Mouse (Mus musculus) telencephalon, adult 2 months (tissue): Measurements from ENCODE around the gene Ccdc60.
"Not testable (repeated sequence)": the region's sequence is repeated elsewhere in the genome, so short reads cannot be mapped to it uniquely, and the experiment has no call there.

Experiments used
- DNase-seq: peaks from one replicate; pipeline ENCODE4 v3.0.0-alpha.2; 2011; ENCODE audit warnings: low read depth, low spot score

Gene Ccdc60

DNA sequence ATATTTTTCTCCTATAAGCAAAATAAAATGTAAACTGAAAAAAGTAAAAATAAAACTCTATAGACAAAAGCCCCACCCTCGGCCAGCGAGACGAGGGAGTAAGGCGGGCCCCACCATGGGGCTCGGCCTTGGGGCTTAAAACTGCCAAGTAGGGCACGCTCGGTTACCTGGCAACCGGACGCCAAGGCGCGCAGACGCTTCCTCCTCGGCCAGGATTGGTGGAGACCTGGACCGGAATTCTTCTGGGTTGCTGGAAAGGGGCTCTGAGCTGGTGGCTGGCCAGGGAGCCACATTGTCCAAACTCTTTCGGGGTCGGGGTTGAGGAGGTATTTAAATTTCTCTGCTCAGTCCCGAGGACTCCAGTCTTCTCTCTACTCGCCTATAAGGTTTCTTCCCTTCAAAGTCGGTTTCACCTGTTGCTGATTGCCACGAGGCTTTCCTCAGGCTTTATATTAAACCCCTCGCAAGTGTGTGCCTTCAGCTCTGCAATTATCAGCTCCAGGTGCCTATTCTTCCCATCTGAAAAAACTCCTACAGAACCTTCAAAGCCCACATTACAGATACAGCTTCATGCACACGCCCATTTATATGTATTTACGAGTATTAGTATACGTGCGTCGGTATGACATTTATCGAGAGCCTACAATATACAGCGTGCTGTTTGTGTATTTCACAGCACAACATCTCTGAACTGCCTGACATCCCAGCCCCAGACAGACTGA is at the start of gene Ccdc60:
Gene Ccdc60 (minus strand): TSS at position 137 of the 722 bp plus-strand sequence.
- DNase-seq, result no peak

DNA sequence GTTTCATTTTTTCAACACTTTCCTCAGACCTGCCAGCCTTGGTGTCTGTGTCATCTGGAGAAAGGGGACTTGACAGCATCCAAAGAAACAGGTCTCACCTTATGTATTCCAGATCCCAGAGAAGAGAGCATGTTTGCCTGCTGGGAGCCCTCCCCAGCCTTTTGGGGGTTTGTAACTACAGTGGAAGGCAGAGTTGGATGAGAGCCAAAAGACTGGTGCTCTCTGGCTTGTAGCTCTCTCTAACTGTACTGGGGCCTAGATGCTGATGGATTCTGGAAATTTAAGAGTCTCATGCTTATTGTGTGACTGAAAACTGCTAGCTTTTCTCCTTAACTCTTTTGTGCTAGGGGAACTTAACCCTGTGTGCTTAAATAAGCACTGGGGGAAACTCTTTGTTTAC is 47.4 kb upstream of the Ccdc60 start:
- no peak for DNase-seq

DNA sequence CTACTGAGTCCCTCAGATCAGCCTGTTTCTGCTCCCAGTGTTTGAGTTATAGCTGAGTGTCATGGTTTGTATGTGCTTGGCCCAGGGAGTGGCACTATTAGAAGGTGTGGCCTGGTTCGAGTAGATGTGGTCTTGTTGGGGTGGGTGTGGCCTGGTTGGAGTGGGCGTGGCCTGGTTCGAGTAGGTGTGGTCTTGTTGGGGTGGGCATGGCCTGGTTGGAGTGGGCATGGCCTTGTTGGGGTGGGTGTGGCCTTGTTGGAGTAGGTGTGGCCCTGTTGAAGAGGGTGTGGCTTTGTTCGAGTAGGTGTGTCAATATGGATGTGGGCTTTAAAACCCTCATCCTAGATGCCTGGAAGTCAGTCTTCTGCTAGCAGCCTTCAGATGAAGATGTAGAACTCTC is 40.1 kb upstream of the Ccdc60 start:
- DNase-seq, result no peak

DNA sequence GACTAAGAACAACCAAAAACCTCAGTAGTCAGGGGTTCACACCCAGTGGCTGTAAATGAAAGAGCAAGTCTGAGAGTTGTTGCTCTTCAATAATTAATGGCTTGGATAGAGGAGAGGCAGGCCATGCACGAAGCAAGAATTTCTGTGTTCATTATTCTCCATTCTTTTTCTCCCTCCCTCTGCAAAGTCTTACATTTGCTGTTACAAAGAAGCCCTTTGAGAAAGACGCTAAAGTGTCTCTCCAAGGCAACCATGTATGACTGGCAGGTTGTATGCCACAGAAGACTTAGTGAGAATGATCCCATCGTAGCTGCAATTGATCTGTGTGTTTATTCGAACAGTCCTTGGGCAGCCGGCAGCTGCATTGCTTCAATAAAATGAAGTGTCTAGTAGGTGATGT is 34.6 kb upstream of the Ccdc60 start:
- no peak for DNase-seq

DNA sequence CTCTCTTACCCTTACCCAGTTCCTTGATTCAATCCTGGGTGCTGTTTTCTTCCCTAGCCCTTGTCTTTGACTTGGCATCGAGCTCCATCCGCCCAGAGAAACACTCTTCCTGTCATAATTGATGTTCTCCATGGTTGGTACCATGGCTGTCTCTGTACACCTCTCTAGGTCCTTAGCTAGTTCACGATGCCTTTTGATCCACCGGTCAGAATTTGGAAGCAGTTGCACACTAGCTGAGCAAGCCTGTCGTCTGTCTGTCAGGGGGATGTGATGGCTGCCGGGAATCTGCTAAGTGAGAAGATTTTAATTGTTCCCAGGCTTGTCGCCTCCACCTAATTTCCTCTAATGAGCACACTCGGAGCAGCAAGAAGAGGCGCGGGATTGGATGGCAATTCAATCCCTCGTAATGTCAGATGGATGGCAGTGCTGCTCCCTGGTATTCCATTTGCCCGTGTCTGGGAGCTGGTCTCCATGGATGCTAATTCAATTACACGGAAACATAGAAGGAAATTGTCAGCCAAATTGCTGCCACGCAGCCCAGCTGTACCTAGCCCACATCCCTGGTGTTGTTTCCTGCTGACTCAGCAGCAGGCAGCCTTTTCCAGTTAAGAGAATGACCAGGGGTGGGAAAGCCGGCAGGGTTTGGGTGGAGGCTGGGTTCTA is 33.7 kb upstream of the Ccdc60 start:
- peak; percentile 28 for DNase-seq

DNA sequence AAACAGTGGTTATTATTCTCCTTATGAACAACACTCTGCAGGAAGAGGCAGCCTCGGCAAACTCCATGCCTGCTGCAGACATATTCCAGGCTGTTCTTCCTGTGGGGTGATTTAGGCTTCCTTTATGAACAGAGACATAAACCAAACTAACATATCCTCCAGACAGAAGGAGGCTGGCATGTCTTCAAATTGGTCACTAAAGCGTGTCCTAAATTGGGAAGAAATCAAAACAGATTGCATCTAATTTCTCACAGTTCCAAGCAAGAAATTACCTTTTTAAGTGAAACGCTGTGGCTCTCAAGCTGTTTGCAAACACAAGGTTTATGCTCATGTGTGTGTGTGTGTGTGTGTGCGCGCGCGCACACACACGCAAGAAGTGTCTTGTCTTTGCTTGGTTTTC is 24.9 kb upstream of the Ccdc60 start:
- no peak for DNase-seq

DNA sequence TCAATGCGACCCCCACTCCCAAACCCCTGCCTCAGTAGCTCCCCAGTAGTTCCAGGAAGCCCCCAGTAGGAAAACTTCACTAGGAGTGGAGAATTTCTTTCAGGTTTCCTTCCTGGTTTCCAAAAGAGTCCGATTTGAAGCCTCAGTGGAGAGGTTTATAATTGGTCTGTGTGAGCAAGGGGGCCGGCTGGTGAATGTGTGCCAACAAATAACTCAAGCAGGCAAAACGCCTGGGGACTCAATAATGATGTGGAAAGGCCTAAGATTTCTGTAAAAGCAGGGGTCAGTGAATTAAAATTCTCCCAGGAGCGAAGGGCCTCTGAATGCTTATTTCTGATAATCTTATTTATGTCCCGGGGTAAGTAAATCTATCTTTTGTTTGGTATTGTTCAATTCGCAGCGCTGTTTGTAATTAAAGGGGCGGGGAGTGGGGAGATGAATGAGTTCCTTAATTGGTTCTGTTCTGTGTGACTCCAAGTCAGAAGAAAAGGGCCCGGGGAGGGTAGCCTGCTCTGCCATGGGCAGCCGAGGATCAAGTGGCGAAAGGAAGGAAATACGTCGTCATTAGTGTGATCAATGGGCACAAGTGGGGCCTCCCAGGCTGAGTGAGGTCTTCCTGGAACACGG is 23.4 kb upstream of the Ccdc60 start:
- DNase-seq, result no peak

DNA sequence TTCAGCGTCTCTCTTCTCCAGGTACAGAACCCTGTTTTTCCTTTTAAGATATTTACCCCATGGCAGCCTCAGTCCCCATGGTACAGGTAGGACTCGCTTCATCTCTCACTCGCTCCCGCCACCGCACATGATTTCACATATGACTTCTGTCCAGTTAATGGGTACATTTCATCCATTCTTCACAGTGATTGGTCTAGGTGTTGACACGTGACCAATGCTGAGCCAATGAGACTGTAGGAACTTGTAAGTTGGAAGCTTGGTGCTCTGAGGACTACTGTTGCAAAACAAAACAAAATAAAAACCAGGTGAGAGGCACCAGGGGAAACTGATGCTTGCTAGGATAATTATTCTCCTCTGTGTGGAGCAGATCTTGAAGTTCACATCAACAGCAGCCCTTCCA is 22.9 kb upstream of the Ccdc60 start:
- DNase-seq, result no peak

DNA sequence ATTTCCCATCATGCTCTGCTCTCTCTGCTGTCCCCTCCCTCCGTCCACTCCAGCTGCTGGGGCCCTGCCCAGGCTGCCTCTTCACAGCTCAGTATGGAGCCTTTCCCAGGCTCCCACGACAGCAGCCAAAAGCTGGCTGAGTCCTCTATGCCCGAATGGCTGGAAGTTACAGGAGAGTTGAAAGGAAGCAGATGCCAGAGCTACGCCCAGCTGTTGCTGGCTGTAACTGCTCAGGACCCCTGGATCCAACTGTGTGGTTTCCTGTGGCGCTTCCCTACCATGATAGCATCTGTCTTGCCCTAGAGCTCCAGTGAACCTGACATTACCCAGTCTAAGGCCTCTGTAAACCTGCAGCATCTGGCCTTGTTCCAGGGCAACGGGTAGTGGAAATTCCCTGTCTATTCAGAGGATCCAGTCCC is 20.6 kb upstream of the Ccdc60 start:
- DNase-seq, result no peak

DNA sequence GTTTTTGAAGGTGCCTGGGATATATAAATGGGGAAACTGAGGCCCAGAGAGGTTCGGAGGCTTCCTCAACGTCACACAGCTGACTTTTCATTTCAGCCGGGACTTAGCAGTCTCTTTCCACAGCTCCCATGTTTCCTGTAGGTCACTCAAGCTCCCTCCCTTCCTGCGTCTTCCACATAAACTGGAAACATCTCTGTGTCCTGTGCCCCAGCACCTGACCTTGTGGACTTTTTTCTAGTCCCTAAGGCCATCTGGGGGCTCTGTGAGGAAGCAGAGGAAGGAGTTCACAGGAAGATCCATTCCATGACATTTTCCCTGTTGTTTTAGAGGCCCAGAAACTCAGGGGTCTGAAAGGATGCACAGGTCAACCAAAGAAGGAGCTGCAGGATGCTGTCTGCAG is 16.8 kb upstream of the Ccdc60 start:
- DNase-seq, result no peak

DNA sequence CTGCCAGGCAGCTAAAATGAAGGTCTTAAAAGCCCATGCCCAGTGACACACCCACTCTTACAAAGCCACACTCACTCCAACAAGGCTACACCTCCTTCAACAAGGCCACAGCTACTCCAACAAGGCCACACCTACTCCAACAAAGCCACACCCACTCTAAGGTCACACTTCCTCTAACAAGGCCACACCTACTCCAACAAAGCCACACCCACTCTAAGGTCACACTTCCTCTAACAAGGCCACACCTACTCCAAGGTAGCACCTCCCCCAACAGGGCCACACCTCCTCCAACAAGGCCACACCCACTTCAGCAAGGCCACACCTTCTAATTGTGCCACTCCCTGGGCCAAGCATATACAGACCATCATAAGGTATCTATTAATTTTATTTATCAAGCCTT is 16.4 kb upstream of the Ccdc60 start:
- not testable (repeated sequence) for DNase-seq

DNA sequence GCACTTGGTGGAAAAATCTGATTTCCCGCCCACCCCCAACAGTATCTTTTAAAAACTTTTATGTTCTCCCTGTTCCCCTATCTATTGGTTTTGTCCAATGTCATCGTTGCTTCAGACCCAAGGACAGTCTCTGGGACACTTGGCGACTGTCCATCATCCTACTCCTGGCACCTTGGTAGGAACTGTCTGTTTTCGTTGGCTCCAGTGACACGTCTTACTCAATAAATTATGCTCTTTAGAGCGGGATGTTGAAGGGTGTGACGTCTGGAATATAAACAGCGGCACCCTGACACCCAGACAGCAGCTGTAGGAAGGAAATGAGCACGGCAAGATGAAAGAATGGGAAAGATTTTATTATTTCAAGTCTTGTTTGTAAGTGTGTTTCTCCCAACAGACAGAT is 12.2 kb upstream of the Ccdc60 start:
- no peak for DNase-seq

DNA sequence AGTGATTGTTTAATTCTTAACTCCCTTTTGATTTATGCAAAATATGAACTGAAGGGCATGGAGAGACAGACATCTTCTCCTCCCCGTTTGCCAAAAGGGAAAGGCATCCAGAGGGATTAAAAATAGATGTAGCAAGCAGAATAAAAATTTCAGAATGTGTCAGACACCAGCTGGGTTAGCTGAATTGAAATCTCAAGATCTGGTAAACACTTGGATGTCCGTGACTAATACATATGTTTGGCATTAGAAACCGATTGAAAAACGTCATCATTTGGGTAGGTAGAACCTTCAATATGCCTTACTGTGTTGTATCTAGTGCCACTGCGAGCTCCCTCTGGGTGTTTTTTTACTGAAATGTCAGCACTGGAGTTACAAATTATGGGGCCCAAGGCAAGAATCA is 4.7 kb upstream of the Ccdc60 start:
- peak; percentile 65 for DNase-seq

DNA sequence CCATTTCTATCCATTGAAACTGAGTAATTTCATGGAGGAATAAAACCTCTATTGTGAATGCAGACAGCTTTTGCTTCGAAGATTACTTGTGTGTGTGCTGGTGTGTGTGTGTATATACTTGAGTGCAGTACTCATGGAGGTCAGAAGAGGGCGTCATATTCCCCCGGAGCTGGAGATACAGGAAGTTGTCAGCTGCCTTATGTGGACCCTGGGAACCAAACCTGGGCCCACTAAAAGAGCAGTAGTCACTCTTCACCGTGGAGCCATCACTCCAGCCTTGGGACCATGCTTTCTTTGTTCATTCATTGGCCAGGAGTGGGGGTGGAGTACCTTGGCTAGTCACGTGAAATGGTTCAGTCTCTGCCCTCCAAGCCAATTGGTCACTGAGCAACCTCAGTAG is 1.8 kb upstream of the Ccdc60 start:
- no peak for DNase-seq

DNA sequence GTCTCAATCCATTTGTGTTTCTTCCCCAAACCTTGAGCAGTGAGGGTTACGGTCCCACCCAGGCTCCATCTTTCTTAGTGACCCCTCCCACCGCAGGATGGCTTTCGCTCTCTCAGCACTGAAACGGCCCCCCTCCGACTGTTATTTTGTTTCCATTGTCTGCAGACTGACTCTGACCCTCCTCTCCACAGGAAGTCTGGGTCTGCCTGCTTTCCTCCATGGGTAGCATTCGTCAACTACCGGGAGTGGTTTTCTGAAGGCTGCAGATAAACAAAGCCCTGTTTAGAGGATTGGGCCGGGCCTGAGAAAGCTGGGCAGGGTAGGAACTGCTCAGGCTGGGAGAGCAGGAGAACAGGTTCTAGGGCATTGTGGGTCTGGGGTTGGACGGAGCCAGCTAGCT is 1.1 kb upstream of the Ccdc60 start:
- no peak for DNase-seq

DNA sequence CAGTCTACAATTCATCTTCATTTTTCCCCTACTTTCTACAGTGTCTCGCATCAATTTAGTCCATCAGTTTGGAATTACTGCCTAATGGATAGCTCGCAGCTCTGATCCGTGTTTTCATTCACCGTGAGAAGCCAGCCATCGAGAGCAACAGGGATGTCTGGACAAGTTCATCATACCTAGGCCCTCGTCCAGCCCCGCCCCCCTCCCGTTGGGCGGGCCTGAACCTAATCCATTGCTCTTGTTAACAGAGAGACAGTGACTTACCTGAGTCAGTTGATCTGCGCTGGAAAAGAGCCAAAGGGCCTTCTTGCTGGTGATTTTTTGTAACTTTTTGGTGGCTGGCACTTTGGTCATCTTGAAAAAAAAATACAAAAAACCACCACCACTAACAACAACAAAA is 602 bp downstream of the Ccdc60 start:
- DNase-seq, result no peak

DNA sequence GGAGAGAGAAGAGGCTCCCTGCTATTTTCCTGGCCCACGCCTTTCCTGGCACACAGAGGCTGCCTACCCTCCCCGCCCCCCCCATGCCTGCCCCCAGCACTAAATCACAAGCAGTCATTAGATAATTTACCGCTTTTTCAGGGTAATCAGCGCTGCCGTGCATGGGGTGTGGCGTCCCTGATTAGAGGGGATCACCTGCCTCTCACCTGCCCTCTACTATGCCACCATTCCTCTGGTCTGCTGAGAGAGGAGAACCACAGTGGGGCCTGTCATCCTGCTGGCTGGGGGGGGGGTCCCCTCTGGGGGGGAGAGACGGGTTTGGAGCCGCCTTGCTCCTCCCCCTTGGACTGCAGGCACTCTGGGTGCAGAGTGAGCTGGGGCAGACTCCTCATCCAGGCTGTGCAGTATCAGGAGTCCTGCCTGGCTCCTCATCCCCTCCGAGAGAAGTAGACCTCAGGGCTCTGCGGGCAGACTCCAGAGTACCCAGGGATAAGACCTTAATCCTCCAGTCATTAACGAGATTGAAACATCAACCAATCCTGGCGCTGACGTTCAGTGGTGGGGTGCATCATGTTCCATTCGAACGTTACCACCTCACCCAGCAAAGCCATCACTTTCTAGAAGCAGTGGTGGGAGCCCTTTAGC is 3.1 kb downstream of the Ccdc60 start:
- no peak for DNase-seq

DNA sequence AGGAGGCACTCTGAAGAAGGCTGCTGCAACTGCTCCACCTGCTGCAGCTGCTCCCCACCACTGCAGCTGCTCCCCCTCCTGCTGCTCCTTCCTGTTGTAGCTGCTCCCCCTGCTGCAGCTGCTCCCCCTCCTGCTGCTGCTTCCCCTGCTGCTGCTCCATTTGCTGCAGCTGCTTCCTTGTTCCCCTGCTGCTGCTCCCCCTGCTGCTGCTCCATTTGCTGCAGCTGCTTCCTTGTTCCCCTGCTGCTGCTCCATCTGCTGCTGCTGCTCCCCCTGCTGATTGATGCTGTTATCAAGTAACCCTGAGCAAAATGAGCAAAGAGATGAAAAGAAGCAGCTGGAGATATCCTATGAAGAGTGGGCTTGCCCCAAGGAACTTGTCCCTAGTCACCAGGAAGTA is 8.3 kb downstream of the Ccdc60 start:
- no peak for DNase-seq

DNA sequence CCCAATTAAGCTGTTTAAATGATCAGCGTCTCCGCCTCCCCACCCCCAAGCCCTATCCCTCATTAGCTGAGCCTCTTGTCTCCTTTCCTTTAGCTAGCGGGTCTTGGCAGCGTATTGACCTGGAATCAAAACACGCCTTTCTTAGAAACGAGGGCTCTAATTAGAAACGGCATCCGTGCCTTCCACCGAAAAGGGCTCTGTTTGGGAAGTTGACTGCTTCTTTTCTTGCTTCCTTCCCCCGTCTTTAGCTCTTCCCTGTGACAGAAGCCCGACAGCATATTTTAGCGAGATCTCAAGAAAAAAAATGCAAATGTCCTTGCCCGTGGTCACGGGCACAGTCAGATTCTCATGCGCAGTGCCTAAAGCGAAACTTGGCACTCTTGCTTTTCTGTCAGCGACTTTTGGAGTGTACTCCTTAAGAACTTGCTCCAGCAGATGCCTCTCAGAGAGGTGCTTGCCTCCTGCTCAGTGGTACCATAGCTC is 10.3 kb downstream of the Ccdc60 start:
- DNase-seq, result peak; percentile 55

DNA sequence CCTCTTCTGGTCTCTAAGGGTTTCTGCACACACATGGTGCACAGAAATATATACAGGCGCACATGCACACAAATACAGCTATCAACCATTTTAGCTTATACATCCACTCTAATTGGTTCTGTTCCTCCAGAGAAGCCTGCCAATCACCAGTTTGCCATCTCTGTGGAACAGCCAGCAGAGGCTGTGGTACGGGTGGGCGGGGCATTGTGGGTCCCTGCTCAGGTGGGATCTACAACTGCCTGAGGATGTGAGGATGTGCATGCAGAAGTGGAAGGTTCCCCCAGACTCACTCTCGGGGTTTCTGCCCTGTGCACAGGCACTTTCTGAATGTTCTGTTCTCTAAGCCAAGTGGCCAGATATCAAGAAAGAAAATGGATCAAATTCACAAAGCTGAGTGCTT is 10.8 kb downstream of the Ccdc60 start:
- no peak for DNase-seq

DNA sequence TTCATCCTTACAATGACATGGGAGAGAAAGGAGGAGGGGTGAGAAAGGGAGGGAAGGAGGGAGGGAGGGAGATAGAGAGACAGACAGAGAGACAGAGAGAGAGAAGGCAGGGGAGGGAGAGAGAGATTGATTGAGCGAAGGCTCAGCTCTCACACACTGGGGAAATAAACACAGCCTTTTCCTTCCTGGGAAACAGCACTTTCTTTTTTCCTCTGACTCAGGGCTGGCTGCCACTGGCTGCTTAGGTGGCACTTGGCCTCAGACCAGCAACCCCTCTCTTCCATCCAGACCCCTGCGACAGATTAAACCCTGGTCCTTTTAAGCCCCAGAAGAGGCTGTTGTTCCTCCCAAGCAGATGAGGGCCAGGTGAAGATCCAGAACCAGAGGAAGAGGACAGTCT is 14.0 kb downstream of the Ccdc60 start:
- no peak for DNase-seq

DNA sequence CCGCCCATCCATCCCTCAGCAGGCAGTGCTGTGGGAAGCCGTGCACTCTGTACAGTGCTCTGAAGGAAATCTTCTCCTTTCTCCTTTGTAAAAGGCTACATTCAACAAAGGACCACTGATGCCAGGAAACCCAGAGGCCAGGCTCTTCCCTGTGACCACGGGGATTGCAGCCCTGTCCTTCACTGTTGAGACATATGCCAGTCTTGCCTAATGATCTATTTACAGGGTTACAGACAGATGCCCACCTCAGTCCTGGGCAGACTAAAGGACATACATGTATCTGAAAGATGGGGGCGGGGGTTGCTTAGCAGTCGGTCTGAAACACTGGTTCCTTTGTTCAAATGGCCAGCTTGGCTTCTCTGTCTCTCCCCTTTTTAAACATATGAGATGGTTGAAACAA is 14.4 kb downstream of the Ccdc60 start:
- no peak for DNase-seq
